Mouse (Mus musculus) thymus, adult 2 months (tissue): ENCODE measurements at regions not wholly inside any gene's neighbourhood (a gene's known extent, or its start where the extent isn't known, plus 50 kb on each side); places are given as distances from the start of the nearest gene placed in this dataset.

ENCODE experiments used
- DNase-seq: peaks from one replicate; pipeline ENCODE4 v3.0.0; 2021
- H3K27ac ChIP-seq: fragments of 200-500 bp; 2 replicates; pipeline ENCODE4 v1.5.1; 2012; ENCODE audit warnings: low read length, control low read depth; ENCODE audit not compliant: control insufficient read depth, insufficient read depth
- H3K27me3 ChIP-seq: fragments of 200-500 bp; 2 replicates; pipeline ENCODE4 v1.6.1; 2012; ENCODE audit warnings: mild to moderate bottlenecking, low read length, moderate library complexity, mixed read lengths; ENCODE audit not compliant: control insufficient read depth, insufficient read depth
- H3K36me3 ChIP-seq: fragments of 200-500 bp; 2 replicates; pipeline ENCODE4 v1.6.1; 2012; ENCODE audit warnings: mild to moderate bottlenecking, low read length, moderate library complexity; ENCODE audit not compliant: control insufficient read depth, insufficient read depth
- H3K4me1 ChIP-seq: fragments of 200-500 bp; replicated peaks from 2 replicates; pipeline ENCODE4 v1.6.1; 2012; ENCODE audit warnings: low read length; ENCODE audit not compliant: control insufficient read depth, insufficient read depth
- H3K4me3 ChIP-seq: fragments of 200-500 bp; 2 replicates; pipeline ENCODE4 v1.5.1; 2012; ENCODE audit warnings: mild to moderate bottlenecking, low read length, control low read depth, moderate library complexity; ENCODE audit not compliant: control insufficient read depth, insufficient read depth
- CTCF ChIP-seq: fragments of 200-500 bp; IDR thresholded peaks from 2 replicates; pipeline ENCODE4 v1.5.1; 2012; ENCODE audit warnings: mild to moderate bottlenecking, control low read depth, low read length, moderate library complexity, borderline replicate concordance; ENCODE audit not compliant: control insufficient read depth, poor library complexity, insufficient read depth; ENCODE audit errors: extremely low read depth
- POLR2A ChIP-seq: fragments of 200-500 bp; IDR thresholded peaks from 2 replicates; pipeline ENCODE4 v1.6.1; 2012; ENCODE audit warnings: mild to moderate bottlenecking, low read length, control low read depth, moderate library complexity; ENCODE audit not compliant: control insufficient read depth, poor library complexity, insufficient read depth; ENCODE audit errors: extremely low read depth
- WGBS: fragments of 180-500 bp; shearing (Covaris S2); methylation state at CpG from one replicate; pipeline ENCODE4 v1.1.7; 2018; 5-methylcytosine and 5-hydroxymethylcytosine counted together

- TF ChIP-seq CTCF (peak; percentile 46; the same call in 1 of the 2 replicates), POLR2A (no peak)
- Histone ChIP-seq H3K36me3 (no peaks in the 10 kb centered on the region), H3K27me3 (no peaks in the 10 kb centered on the region), H3K4me1 (peaks cover 2% of the 10 kb centered on the region), H3K27ac (no peak overlapping the region), H3K4me3 (no peak overlapping the region)
- WGBS = under 1% methylated on average over 4 of the region's 4 CpGs
- peak; percentile 68 for DNase-seq
Observed at GRCm38 (mm10) chr16:97293273-97293672, 63.3 kb upstream of the Bace2 start.

- H3K4me1 ChIP-seq = no peaks in the 10 kb centered on the region; the same call in 1 of the 2 replicates
- WGBS = 89% methylated on average over 3 of the region's 3 CpGs
- no peak overlapping the region for H3K4me3 ChIP-seq
- no peak overlapping the region for H3K27ac ChIP-seq
- H3K36me3 ChIP-seq = no peaks in the 10 kb centered on the region
- TF ChIP-seq POLR2A = no peak
- no peak for TF ChIP-seq CTCF
- no peaks in the 10 kb centered on the region for H3K27me3 ChIP-seq
- no peak for DNase-seq
Observed at GRCm38 (mm10) chr16:97297140-97297539, 59.4 kb upstream of the Bace2 start.

- Histone ChIP-seq H3K4me3 (no peak overlapping the region), H3K36me3 (no peaks in the 10 kb centered on the region), H3K27me3 (no peaks in the 10 kb centered on the region), H3K4me1 (no peaks in the 10 kb centered on the region), H3K27ac (no peak overlapping the region; the same call in 1 of the 2 replicates)
- no peak for DNase-seq
- WGBS = 90% methylated on average over 5 of the region's 5 CpGs
- TF ChIP-seq CTCF (no peak), POLR2A (no peak)
Observed at GRCm38 (mm10) chr16:97304156-97304735, 52.3 kb upstream of the Bace2 start.
